22 mouse cellular contexts compared by ENCODE assay signal in genomic region chr17:43219636-43220035, GRCm38 (mm10). TPM values are rescaled to one million over a fixed set of nuclear protein-coding genes. Genes with fewer than 3 reads are reported as not detected.
"Had no signal": no experiment of that assay in that cellular context is flagged by ENCODE, and none has a peak within 500 bp of the region (broad histone marks: within the 10 kb centered on the region; RNA-seq: fewer than 3 reads in every experiment).

No protein-coding gene starts in this region.

- DNase-seq: lung, adult 18-20 months; lung, embryonic 14.5 days; lung, postnatal 10 days; lung, postnatal 4 days; retina, postnatal 1 day; right cerebral cortex, adult 18-20 months; right cerebral cortex, postnatal 25 days; thymus, adult 2 months; thymus, postnatal 25 days; thymus, postnatal 4 days had no signal

- H3K4me1 ChIP-seq: midbrain, embryonic 10.5 days; midbrain, embryonic 13.5 days; neural tube, embryonic 13.5 days; neural tube, embryonic 15.5 days; stomach, embryonic 15.5 days had no signal

- H3K4me2 ChIP-seq: lung, embryonic 14.5 days; midbrain, embryonic 13.5 days; neural tube, embryonic 13.5 days; neural tube, embryonic 15.5 days; stomach, embryonic 15.5 days had no signal

- ATAC-seq: midbrain, embryonic 13.5 days; midbrain, embryonic 16.5 days had no signal

- H3K36me3 ChIP-seq: midbrain, embryonic 10.5 days; midbrain, embryonic 13.5 days; neural tube, embryonic 13.5 days; neural tube, embryonic 15.5 days; stomach, embryonic 15.5 days had no signal

- H3K27ac ChIP-seq: midbrain, embryonic 10.5 days; midbrain, embryonic 13.5 days; neural tube, embryonic 13.5 days; neural tube, embryonic 15.5 days; stomach, embryonic 15.5 days; stomach, postnatal 0 days had no signal

- H3K9me3 ChIP-seq: midbrain, embryonic 10.5 days; midbrain, embryonic 13.5 days; neural tube, embryonic 13.5 days; neural tube, embryonic 15.5 days; stomach, embryonic 15.5 days had no signal

- H3K27me3 ChIP-seq: midbrain, embryonic 13.5 days; neural tube, embryonic 13.5 days; neural tube, embryonic 15.5 days; stomach, embryonic 15.5 days had no signal

- H3K4me3 ChIP-seq: midbrain, embryonic 10.5 days; midbrain, embryonic 13.5 days; myocyte; neural tube, embryonic 13.5 days; neural tube, embryonic 15.5 days; stomach, embryonic 15.5 days had no signal

- H3K9ac ChIP-seq: lung, embryonic 14.5 days; midbrain, embryonic 13.5 days; neural tube, embryonic 13.5 days; neural tube, embryonic 15.5 days; stomach, embryonic 15.5 days had no signal

RNA-seq across cellular contexts. Expression of gene Adgrf1, which starts 50.5 kb away (rescaled TPM):
- polyA plus RNA-seq: lung, embryonic 14.5 days; lung, embryonic 16.5 days; midbrain, embryonic 10.5 days; midbrain, embryonic 13.5 days; midbrain, embryonic 16.5 days; myocyte; neural tube, embryonic 11.5 days; neural tube, embryonic 13.5 days; neural tube, embryonic 15.5 days; spleen, adult 2 months; urinary bladder, adult 2 months had no signal
